Mouse (Mus musculus) stomach, postnatal 0 days (tissue): ENCODE measurements at regions not wholly inside any gene's neighbourhood (a gene's known extent, or its start where the extent isn't known, plus 50 kb on each side); places are given as distances from the start of the nearest gene placed in this dataset.

Source experiments
- ATAC-seq: fragments of 200-750 bp; cut with Nextera tagmentation; 2 replicates; pipeline ENCODE4 v1.8.0; 2017; ENCODE audit not compliant: low FRiP score, low TSS enrichment
- DNase-seq: peaks from one replicate; pipeline ENCODE4 v3.0.0-alpha.2; 2016; ENCODE audit warnings: low spot score
- H3K27ac ChIP-seq: fragments of 300-500 bp; sonication (generic); replicated peaks from 2 replicates; pipeline ENCODE4 v1.5.1; 2014; ENCODE audit warnings: mild to moderate bottlenecking, control low read depth
- H3K27me3 ChIP-seq: fragments of 300-500 bp; sonication (generic); 2 replicates; pipeline ENCODE4 v1.6.1; 2014; ENCODE audit warnings: low read length; ENCODE audit not compliant: control insufficient read depth, insufficient read depth
- H3K36me3 ChIP-seq: fragments of 300-500 bp; sonication (generic); 2 replicates; pipeline ENCODE4 v1.6.1; 2014; ENCODE audit warnings: low read length, mixed read lengths; ENCODE audit not compliant: control insufficient read depth, insufficient read depth
- H3K4me1 ChIP-seq: fragments of 300-500 bp; sonication (generic); replicated peaks from 2 replicates; pipeline ENCODE4 v1.6.1; 2014; ENCODE audit warnings: antibody characterized with exemption; ENCODE audit not compliant: control insufficient read depth, insufficient read depth
- H3K4me2 ChIP-seq: fragments of 300-500 bp; sonication (generic); replicated peaks from 2 replicates; pipeline ENCODE4 v1.6.1; 2014; ENCODE audit warnings: low read depth, mild to moderate bottlenecking, control low read depth, moderate library complexity
- H3K4me3 ChIP-seq: fragments of 300-500 bp; sonication (generic); 2 replicates; pipeline ENCODE4 v1.5.1; 2014; ENCODE audit warnings: low read depth, low read length, control low read depth
- H3K9ac ChIP-seq: fragments of 300-500 bp; sonication (generic); 2 replicates; pipeline ENCODE4 v1.6.1; 2014; ENCODE audit warnings: mild to moderate bottlenecking, low read length, control low read depth, mixed read lengths
- H3K9me3 ChIP-seq: fragments of 300-500 bp; sonication (generic); 2 replicates; pipeline ENCODE4 v1.6.1; 2016; ENCODE audit warnings: low read length; ENCODE audit not compliant: control insufficient read depth
- CTCF ChIP-seq: IDR thresholded peaks from 2 replicates; pipeline ENCODE4 v1.5.1; 2016; ENCODE audit warnings: antibody characterized with exemption, low read depth, mild to moderate bottlenecking, moderate library complexity
- EP300 ChIP-seq: optimal IDR thresholded peaks from 2 replicates; pipeline ENCODE3; 2016; ENCODE audit warnings: antibody characterized with exemption
- WGBS: fragments of 180-500 bp; shearing (Covaris S2); extraction: QIAGEN DNeasy Blood & Tissue Kit; methylation state at CpG from one replicate; pipeline ENCODE4 v1.1.7; 2014; 5-methylcytosine and 5-hydroxymethylcytosine counted together

DNA sequence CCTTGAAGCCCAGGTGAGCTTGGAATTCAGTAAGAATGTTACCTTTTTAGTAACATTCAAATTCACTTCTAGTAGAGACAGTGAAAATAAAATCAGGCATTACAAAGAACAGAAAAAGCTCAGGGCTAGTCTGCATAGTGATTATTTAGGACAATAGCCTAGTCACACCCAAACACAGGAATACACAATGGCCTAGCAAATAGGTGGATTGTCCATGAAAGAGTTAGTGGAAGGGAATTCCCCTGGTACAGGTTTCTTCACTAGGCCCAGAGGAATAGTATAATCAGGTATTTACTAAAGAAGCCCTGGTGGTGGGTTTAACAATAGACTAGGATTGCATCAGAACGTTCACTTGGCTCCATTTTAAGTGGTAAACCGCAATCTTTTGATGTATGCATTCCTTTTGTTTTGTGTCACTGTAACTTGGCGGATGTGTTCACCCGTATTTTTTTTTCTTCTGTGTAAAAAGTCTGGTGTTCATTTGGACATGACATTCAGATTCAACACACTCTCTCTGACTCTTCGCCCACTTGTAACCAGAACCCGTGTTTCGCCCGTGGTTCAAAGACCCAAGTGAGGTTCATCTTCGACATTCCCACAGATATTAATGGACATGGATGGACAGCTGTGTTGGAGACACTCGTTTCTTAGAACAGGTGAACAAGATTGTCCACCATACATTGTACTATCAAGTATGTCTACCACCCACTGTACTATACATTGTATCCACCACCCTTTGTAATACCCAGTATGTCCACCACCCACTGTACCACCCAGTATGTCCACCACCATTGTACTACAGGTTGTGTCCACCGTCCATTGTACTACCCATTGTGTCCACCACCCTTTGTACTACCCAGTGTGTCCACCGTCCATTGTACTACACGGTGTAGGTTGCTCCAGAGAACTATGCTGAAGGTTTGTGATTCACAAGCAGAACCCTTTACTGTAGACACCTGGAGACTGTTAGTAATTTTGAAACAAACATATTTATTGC lies 146.9 kb upstream of the Negr1 start:
- no peak overlapping the region for H3K27ac ChIP-seq
- H3K4me2 ChIP-seq: no peak overlapping the region
- H3K27me3 ChIP-seq: no peaks in the 10 kb centered on the region
- 84% methylated on average over 13 of the region's 13 CpGs for WGBS
- no peaks in the 10 kb centered on the region for H3K4me1 ChIP-seq
- no peaks in the 10 kb centered on the region for H3K36me3 ChIP-seq
- no peak overlapping the region for H3K4me3 ChIP-seq
- DNase-seq: no peak
- H3K9me3 ChIP-seq: no peaks in the 10 kb centered on the region
- H3K9ac ChIP-seq: no peak overlapping the region
- ATAC-seq: no peak
- TF ChIP-seq EP300 (no peak), CTCF (no peak)

DNA sequence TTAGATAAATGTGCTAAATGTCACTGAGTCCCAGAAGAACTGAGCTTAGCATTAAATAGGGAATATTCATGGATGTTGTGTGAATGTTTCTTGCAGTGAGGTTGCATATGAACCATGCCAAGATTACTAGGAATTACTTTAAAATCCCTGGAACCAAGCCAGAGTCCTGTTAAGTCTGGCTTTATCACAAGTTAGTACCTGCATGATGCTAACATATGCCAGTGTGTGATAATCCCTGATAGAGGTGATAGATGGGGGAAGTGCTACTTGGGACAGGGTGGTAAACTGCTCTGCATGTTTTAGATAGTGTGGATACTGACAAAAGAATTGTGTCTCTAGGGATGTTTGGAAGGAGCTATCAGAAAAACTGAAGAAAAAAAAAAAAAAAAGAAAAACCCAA lies 143.5 kb upstream of the Negr1 start:
- Histone ChIP-seq H3K27ac (no peak overlapping the region), H3K9ac (no peak overlapping the region), H3K4me3 (no peak overlapping the region), H3K9me3 (no peaks in the 10 kb centered on the region), H3K27me3 (no peaks in the 10 kb centered on the region), H3K36me3 (no peaks in the 10 kb centered on the region), H3K4me2 (no peak overlapping the region), H3K4me1 (no peaks in the 10 kb centered on the region)
- no peak for TF ChIP-seq EP300
- no peak for TF ChIP-seq CTCF
- DNase-seq (no peak), ATAC-seq (no peak)

DNA sequence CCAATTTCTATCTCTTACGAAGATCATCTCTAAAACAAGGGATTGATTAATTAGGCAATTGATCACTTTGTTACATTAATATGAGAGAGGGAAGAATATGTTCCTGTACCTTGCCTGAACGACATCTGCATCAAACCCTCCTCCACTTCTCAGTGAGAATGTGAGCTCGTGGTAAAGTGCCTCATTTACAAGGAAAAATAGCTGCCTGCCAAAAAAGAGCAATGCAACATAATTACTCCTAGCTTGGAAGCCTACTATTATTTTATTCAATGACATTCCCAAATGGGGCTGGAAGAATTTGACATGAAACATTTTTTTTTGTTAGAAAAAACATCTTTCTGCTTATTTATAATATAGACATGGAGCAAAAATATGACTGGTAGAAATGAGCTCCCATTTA lies 138.5 kb upstream of the Negr1 start:
- Histone ChIP-seq H3K36me3 (no peaks in the 10 kb centered on the region), H3K4me1 (no peaks in the 10 kb centered on the region), H3K27me3 (no peaks in the 10 kb centered on the region), H3K4me3 (no peak overlapping the region), H3K9ac (no peak overlapping the region), H3K4me2 (no peak overlapping the region), H3K27ac (no peak overlapping the region), H3K9me3 (no peaks in the 10 kb centered on the region)
- ATAC-seq (no peak), DNase-seq (no peak)
- TF ChIP-seq EP300: no peak
- no peak for TF ChIP-seq CTCF
- WGBS: 55% methylated on average over 3 of the region's 3 CpGs

DNA sequence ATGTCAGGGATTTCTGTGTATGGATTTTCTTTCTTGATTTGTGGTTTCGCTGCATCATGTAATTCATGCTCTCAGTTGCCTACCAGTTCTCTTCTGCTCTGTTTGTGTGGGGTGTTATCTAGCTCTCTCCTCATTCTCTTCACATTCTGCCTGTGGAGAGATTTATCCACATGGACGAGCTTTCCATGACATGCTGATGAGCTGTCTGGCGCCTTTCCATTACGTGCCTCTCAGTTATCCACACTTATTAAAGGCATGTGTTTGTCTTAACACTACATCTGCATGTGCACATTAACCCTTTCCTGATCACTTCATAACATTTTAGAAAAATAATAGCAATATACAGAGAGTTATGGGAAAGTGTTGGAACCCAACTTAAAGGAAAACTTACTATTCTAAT lies 106.6 kb upstream of the Negr1 start:
- WGBS: 74% methylated on average over 4 of the region's 4 CpGs
- Histone ChIP-seq H3K27me3 (no peaks in the 10 kb centered on the region), H3K9ac (no peak overlapping the region), H3K27ac (no peak overlapping the region), H3K4me3 (no peak overlapping the region), H3K36me3 (no peaks in the 10 kb centered on the region), H3K4me2 (no peak overlapping the region), H3K4me1 (no peaks in the 10 kb centered on the region), H3K9me3 (no peaks in the 10 kb centered on the region)
- DNase-seq: no peak
- TF ChIP-seq CTCF (no peak), EP300 (no peak)
- ATAC-seq: no peak

DNA sequence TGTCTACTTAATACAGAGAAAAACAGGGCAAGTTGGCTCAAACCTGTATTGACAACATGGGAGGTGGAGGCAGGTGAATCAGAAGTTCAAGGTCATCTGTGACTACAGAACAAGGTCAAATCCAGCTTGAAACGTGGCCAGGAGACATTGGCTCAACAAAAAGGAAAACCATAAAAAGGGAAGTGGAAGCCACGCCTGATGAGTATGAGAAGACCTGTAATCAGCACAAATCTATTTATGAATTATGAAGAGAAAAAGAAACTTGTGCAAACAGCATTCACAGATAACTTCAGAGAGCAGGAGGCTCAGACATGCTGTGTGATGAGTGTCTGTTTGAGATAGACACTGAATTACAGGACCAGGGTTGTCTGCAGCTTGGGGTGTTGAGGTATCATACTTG lies 98.3 kb upstream of the Negr1 start:
- no peak overlapping the region for H3K27ac ChIP-seq
- H3K9me3 ChIP-seq: no peaks in the 10 kb centered on the region
- no peak for TF ChIP-seq EP300
- TF ChIP-seq CTCF: no peak
- H3K27me3 ChIP-seq: no peaks in the 10 kb centered on the region
- H3K4me2 ChIP-seq: no peak overlapping the region
- no peak for DNase-seq
- H3K9ac ChIP-seq: no peak overlapping the region
- H3K4me3 ChIP-seq: no peak overlapping the region
- ATAC-seq: no peak
- WGBS: 44% methylated on average over 2 of the region's 2 CpGs
- H3K4me1 ChIP-seq: no peaks in the 10 kb centered on the region
- H3K36me3 ChIP-seq: no peaks in the 10 kb centered on the region

DNA sequence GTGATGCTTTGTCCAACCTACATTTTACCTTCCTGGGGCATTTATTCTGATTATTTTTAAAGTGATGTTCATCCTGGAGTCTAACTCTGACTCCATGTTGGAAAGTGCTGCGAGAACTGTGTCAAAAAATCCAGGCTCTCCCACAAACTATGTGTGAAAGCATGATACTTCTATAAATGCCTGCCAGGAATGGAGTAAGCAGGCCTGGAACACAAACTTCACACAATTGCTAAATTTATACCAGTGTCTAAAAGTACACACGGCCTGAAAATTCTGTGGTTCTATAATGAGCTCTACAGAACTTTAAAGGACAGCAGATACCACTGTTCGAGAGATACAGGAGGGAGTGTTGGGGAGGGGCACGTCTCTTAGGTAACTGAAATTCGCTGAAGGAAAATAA lies 96.0 kb upstream of the Negr1 start:
- Histone ChIP-seq H3K4me2 (no peak overlapping the region), H3K27ac (no peak overlapping the region), H3K36me3 (no peaks in the 10 kb centered on the region), H3K4me1 (no peaks in the 10 kb centered on the region), H3K9me3 (no peaks in the 10 kb centered on the region), H3K4me3 (no peak overlapping the region), H3K9ac (no peak overlapping the region), H3K27me3 (no peaks in the 10 kb centered on the region)
- TF ChIP-seq EP300 (no peak), CTCF (no peak)
- DNase-seq (no peak), ATAC-seq (no peak)
- 70% methylated on average over 5 of the region's 5 CpGs for WGBS
